Mouse (Mus musculus): Measurements from ENCODE around the gene Tagln2. TPM values are rescaled to one million over a fixed set of nuclear protein-coding genes. Genes with fewer than 3 reads are reported as not detected.

Gene Tagln2
- total RNA-seq, 2 experiments from 2014 or later: 60.4 to 61.2 TPM

DNA sequence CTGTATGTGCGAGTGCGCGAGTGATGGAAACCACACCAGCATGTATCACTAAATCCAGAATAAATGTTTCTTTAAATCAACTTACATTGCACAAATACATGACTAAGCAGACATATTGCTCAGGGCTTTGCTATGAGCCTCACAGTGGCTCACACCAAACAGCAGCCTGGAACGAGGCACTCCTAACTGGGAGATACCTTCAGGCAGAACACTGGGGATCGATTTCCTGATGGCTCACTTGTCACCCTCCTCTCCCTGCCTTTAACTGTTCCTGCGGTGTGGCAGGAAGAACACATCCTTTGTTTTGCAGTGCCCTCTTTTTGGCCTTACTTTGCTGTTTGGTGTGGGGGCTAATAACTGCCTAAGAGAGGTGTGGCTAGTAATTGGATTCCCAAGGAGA, 19.8 kb downstream of the Tagln2 start:
- no peak for DNase-seq
- intact Hi-C loops (cut with DNase I; ENCODE audit: low total_unique reads): no loop called here

DNA sequence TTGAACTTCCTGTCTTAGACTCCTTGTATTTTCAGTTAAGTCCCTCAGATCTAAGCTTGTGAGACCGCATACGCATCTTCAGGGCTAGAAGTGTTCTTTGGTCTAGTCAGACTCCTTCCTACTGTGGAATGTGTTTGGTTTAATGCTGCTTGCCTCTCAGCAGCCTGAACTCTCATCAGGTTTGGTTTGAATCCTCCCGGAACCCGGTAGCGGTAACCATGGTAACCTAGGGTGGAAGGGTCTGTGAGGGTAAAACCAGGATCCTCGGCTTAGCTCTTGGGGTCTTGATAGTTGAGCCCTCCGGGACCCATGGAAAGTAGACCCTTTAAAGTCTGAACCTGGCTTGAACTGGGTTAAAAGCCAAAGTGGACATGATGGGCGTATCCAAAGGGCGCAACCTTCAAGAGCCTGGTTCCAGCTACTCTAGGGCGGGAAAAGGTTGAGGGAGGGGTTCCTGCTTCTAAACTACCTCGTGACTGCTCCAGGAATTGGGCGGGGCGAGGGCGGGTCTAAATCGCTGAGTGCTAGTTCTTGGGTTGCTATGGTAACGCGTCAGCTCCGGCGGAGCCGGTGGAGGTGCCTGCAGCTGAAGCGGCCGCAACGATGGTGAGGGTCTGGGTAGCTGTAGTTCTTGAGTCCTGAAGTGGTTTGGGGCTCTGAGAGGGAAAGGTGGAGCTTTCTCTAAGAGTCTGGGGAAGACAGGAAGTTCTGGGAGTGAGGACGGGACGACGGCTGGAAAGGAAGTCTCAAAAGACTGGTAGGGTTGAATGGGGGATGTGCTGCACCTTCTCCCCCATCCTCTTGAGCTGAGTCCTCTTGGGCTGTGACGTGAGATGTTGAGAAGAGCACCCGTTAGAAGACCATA, 21.0 kb downstream of the Tagln2 start, which contains the start of gene Cfap45:
TSS of gene Cfap45 (plus strand) at position 226 of the 865 bp plus-strand sequence.
- DNase-seq: peak; percentile 75
- intact Hi-C loops (cut with DNase I; ENCODE audit: low total_unique reads): no loop called here

DNA sequence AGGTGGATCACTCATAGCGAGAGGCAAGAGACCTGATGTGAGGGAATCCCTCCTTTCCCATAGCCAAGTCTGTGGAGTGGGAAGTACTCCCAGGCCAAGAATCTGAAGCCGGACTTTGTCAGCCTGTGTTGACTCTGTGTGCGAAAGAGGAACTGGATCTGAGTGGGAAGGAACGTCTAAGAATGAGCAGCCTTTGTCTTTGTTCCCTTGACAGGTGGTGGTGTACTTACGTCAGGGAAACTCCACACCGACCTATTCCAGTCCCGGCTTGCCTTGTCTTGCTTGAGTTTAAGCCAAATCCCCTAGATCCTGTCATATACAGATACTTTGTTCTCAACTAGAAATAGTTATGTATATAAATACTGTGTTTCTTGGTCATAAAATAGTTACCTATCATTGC, 22.7 kb downstream of the Tagln2 start:
- intact Hi-C loops (cut with DNase I; ENCODE audit: low total_unique reads): no loop called here
- DNase-seq: no peak

DNA sequence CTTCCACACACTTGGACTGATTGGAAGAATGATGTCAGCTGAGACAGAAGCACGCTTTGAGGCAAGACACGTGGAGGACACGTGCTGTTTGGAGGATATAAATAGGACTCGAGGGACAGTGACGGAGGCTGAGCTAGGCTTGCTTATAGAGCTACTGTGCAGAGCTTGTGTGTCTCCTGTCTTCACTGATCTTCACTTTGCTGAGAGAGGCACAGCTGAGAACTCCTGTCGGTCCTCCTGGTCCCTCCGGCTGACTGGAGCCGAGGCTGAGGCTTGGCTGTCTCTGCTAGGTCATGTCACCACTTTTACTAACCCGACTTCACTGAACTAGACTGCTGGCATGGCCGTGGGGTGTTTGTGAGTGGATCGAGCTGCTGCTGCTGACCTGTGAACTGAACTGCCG, 23.9 kb downstream of the Tagln2 start:
- intact Hi-C loops (cut with DNase I; ENCODE audit: low total_unique reads): no loop called here
- DNase-seq: no peak

DNA sequence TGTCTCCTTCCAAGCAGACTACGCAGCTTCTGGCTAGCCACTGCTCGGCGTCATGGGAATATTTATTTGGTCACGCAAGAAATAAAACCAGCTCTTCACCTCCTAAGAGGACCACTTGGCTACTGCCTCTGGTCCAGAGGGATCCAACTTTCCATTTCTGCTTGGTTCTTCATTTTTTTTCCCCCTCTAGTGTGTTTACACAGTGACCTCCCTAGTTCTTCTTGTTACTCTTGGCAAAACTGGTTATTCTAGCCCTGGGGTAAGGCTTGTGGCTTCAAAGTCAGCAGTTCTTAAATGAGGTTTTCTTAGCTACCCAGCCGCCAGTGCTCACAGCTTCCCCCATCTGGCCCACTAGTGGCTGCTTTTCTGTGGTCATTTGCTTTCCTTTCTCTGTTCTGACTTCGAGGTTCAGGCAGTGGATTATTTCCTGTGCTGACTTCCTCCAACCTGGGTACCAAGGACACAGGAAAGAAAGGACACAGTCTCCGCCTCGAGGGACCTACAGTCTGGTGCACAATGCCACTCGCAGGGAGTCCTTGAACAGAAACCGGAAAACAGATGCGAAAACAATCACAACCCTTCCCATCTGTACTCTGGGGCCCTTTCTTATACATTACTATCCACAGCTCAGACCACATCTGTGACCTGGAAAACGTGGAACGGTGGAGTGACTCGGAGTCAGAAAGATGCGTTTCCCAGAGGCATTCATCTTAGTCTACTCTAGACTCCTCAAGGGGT, 25.3 kb downstream of the Tagln2 start:
- DNase-seq: no peak
- intact Hi-C loops (cut with DNase I; ENCODE audit: low total_unique reads): no loop called here

DNA sequence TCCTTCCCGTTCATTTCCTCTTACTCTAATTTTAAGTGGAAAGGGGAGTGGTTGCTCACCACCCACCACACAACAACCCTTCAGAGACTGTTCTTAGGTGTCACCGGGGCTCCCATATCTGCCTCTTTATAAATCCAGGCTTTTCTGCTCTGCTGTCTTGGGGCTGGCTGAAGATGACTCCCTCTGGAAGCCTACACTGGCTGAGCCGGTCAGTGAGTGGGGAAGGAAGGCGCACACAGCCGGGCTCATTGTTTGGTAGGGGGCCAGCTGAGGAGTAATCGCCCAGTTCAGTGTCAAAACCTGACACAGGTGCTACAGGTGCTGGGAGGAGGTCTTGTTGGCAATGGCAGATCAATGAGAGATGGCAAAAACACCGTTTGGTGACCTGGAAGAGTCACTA, 26.1 kb downstream of the Tagln2 start:
- intact Hi-C loops (cut with DNase I; ENCODE audit: low total_unique reads): no loop called here
- DNase-seq: no peak

DNA sequence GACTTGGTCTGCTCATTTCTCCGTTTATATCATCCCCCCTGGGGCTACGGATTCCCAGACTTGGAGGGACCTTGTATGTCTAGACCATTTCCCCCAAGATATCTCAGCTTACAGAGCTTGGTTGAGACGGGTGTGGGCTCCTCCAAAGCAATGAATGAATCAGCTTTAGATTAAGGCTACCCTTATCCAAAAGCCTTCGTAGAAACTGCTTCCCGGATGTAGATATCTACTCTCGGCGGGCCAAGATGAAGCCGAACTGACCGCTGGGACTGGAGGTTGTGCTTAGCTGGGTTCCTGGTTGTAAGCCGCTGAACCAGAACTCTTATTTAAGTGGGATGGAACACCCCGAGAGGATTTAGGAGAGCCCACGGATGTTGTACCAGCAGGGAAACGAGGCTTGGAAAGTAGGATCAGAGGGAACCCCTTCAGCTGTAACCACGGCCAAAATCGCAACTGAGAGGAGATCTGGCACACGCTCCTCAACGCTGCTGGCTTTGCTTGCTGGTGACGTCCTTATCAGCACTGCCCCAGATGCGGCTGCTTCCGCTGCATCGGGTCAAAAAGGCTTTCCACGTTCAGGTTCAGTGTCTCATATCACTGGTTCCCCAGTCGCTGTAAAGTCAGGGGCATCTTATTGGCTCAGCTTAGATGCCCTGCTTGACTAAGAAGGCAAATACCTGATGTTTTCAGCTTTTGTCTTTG, 26.7 kb downstream of the Tagln2 start:
- no peak for DNase-seq
- intact Hi-C loops (cut with DNase I; ENCODE audit: low total_unique reads): no loop called here

DNA sequence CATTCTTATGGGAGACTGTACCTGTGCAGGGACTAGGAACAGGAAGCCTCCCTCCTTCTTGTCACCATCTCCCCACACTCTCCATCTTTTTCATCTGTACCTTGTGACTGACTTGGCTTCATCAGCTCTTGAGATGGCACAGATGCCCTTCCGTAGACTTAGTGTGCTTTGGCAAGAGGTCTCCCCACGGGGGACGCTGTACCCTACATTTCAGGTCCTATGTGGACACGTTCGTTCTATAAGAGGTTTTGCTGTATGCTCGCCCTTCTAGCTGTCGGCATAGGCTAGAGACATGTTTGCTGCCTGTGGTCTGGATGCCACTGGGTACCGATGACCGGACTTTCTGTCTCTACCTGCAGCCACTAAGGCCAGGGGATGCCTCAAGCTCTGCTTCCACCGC, 27.6 kb downstream of the Tagln2 start:
- intact Hi-C loops (cut with DNase I; ENCODE audit: low total_unique reads): no loop called here
- no peak for DNase-seq

DNA sequence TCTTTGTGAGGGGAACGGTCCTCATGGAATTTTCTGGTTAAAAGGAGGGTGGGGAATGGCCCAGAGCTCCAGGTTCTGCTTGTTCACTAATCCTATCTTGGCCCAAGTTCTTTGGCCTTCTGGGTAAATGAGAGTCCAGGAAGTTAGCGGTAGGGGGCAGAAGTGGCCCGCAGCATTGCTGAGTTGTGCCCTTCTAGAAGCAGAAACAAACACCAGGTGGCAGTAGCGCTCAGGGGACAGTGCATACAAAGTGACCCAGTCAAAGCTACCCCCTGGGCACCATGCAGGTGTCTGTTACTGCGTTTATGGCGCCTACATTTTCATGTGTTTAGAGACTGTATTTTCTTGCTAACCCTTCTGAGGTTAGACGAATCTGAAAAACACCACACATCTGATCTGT, 28.9 kb downstream of the Tagln2 start:
- intact Hi-C loops (cut with DNase I; ENCODE audit: low total_unique reads): no loop called here
- DNase-seq: peak; percentile 87

DNA sequence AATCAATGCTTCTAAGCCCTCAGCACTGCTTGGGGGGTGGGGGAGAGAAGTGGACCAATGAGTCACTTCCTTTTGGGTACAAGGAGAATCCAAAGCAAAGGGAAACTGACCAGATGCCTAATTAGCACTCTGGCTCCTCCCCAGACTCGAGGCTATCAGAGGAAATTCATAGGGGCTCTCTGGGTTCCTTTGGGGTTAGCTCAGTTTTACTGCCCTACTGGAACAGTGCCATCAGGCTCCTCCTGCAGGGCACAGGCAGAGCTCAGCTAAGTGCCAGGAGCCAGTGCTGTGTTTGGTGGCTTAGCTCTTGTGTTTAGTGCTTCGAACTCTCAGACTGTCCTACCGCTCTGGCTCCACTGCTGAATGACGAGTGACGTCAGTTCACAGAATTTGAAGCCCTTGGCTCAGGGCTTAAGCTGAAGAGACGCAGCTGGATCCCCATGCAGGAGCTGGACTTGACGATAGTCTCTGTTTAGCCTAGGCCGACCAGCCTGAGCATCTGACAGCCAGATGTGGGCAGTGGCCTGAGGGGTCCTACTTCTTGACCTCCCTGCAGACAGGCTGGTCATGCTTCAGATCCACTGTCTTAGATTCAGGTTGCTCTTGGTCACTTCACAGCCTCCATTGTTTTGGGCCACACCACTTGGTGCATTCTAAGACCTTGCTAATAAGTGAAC, 30.8 kb downstream of the Tagln2 start:
- intact Hi-C loops (cut with DNase I; ENCODE audit: low total_unique reads): loop anchor here (5.0 kb wide), 1 partner anchor 87 kb away; no protein-coding TSS in a partner anchor

DNA sequence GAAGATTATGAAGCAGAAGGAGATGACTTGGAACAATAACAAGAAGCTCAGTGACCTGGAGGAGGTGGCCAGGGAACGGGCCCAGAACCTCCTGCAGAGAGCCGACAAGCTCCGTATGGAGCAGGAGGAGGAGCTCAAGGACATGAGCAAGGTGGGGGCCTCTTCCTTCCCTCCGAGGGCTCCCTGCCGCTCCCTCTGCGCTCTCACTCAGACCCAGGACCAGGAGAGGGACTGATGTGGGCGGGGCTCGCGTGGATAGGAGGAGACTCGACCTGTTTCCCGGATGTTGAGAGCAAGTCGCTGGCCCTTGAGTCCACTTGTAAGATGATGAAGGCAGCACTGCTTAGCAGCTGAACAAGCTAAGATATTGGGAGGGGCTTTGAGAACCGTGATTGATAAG, 32.7 kb downstream of the Tagln2 start:
- intact Hi-C loops (cut with DNase I; ENCODE audit: low total_unique reads): loop anchor here (5.0 kb wide), 1 partner anchor 85 kb away; no protein-coding TSS in a partner anchor
- no peak for DNase-seq

More for the DNA sequence above, 30.8 kb downstream of the Tagln2 start:
- no peak for DNase-seq

DNA sequence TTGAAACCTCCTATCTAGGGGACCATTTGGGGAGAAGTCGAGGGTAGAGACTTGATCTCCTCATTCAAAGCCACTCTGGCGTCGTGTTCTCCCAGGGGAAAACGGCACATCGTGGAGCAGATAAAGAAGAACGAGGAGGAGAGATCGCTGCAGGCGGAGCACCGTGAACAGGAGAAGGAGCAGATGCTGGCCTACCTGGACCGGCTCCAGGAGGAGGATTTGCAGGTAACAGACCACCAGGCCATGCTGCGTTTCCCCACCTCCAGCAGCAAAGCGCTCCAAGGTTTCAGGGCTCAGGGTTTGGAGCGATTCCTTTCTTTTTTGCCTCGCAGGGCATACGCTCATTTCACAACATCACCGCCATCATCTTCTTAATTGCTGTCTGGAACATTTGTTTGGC, 35.3 kb downstream of the Tagln2 start:
- intact Hi-C loops (cut with DNase I; ENCODE audit: low total_unique reads): no loop called here
- DNase-seq: no peak

DNA sequence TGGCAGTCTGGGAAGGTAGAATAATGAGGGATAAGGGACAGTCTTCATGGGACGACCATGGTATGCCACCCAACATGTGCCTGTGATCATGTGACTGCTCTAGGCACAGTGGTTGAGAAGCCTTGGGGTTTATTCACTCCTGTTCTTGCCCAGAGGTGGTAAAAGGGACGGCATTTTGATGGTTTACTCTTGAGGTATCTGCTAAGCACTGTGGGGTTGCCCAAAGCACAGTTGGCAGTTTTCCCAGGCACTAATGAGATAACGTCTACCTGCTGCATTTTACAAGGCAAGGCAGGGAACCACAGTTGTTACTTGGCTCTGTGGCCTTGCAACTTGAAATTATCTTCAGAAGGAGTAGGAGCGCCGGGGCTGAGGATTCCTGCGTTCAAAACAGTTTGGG, 40.0 kb downstream of the Tagln2 start:
- intact Hi-C loops (cut with DNase I; ENCODE audit: low total_unique reads): no loop called here
- no peak for DNase-seq

DNA sequence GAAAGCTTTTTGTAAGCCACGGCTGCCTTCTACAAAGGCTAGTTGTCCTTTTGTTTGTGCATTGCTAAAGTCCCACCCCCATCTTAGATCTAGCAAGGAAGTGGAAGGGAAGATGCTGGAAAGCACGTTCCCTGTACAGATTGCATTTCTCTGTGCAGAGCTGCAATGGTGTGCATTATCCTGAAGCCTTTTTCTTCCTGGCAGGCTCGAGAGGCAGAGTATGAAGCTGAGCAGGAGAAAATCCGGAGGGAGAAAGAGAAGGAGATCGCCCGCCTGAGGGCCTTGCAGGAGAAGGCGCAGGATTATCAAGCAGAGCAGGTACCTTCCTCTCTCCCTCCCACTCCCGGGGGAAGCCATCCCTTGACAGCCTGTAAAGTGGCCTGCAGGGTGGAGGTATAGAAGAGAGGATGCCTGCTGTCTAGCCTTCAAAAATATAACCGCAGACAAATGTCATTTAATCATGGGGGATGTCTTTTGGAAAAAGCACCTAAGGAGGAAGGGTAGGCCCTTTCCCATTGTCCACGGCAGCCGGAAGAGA, 40.5 kb downstream of the Tagln2 start:
- DNase-seq: no peak
- intact Hi-C loops (cut with DNase I; ENCODE audit: low total_unique reads): no loop called here

DNA sequence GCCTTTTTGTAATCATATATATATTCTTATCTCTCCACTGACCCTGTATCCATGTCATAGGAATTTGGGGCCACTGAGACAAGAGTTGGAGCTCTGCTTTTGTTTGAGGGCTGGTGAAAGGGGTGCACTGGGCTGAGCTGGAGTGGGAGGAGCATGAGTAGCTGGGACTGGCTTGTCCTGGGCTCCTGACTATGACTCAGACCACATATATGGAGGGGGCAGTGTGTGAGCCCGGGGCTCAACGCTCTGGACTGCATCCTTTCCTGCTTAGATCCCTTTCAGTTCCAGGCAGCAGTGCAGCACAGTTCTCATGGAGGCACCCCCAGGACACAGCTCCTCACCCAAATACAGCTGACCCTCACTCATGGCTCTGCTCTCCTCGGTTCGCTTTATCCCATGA, 46.2 kb downstream of the Tagln2 start:
- intact Hi-C loops (cut with DNase I; ENCODE audit: low total_unique reads): no loop called here
- no peak for DNase-seq

DNA sequence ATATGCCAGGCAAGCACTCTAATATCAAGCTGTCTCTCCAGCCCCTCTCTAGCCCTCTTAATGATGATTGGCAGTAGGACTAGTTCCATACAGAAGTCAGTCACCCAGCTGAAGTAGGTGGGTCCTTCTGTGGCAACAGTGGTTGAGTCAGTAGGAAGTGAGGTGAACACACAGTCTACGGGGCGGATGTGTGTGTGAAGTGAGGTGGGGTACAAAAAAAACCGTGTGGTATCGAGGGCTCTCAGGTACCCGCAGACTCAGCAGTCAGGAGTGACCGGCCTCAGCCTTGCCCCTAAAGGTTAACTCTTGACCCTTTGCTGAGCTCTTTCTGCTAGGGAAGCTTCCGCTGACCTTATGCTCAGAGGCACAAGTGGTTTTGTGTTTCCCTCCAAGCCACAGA, 48.7 kb downstream of the Tagln2 start:
- intact Hi-C loops (cut with DNase I; ENCODE audit: low total_unique reads): no loop called here
- no peak for DNase-seq

DNA sequence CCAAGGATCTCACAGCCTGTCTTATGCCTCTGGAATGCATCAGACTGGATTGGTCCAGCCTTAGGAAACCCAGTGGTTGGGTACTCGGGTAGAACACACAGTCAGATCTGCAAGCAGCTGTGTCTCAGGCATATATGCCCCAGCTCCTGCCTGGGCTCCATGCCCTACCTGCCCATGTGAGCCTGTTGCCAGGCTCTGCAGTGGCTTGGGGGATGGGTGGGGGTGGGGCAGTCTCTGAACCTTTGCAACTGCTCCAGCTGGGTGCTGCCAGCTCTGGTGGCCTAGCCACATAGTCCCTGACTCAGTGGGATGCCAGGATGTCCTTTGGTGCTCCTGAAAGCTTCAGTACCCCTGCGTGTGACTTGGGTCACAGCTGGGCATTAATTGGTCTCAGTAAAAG, 49.5 kb downstream of the Tagln2 start:
- intact Hi-C loops (cut with DNase I; ENCODE audit: low total_unique reads): no loop called here
- DNase-seq: no peak

DNA sequence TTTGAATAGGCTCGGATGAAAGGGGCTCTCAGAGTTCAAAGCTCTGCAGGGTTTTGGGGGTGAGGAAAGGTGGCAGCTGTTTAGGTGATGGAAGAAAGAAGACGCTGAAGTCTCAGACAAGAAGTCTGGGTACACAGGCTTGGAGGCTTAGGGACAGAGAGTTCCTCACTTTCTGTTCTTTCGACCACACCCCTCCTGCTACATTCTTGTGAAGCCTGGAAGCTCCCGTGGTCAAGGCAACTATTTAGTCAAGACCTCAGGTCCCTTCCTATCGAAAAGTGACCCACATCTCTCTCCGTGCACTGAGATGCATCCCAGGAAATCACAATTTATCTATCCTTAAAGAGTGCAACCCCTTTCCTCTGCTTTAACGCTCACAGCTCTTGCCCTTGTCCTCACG, 49.9 kb downstream of the Tagln2 start:
- intact Hi-C loops (cut with DNase I; ENCODE audit: low total_unique reads): no loop called here
- DNase-seq: no peak

DNA sequence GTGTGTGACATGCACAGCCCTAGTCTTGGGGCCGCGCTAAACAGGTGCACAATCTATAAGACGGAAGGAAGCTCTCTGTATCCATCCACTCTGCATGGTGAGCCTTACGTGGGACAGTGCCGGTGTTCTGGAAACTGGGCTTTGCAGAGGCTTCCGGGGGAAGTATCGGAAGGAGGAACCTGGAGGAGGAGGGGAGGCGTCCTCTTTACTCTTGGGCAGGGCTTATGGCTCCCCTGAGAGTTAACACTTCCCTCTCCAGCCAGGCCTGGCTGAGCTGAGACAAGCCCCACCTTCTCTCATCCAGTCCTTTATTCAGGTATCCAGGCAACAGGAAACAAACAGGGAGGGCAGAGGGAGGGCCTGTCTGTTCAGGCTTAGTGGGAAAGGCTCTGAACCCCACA, 50.7 kb downstream of the Tagln2 start:
- intact Hi-C loops (cut with DNase I; ENCODE audit: low total_unique reads): no loop called here
- DNase-seq: no peak
